Comparison of ENCODE assay signal across 10 mouse cellular contexts in the genomic region with DNA sequence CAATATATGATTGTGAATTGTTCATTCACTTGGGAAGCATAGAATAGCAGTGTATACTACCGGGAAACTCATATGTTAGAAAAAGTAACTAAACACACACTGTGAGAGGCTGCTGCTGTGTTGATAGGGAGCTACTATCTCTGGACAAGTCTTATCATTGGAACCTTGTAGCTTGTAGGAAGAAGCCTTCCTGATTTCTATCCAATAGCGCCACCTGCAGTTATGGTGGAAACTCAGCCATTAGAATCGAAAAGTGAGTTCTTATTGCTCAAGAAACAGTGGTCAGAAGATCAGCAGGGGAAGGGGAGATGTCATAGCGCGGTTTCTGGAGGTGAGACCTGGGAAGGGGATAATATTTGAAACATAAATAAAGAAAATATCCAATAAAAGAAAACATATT.
DNase-seq lines count a peak whose midpoint lies in the region; ATAC-seq lines count a peak whose summit lies in the region.
"Had no signal": no experiment of that assay in that cellular context is flagged by ENCODE, and none has a peak within 500 bp of the region (broad histone marks: within the 10 kb centered on the region; RNA-seq: fewer than 3 reads in every experiment).

No protein-coding gene starts in this region.

- no peaks in the 10 kb centered on the region for H3K4me1 ChIP-seq in neural tube, embryonic 15.5 days
- H3K4me1 ChIP-seq: liver, embryonic 15.5 days had no signal

- no peaks in the 10 kb centered on the region for H3K9me3 ChIP-seq in neural tube, embryonic 15.5 days (replicated peaks)
- H3K9me3 ChIP-seq: liver, embryonic 15.5 days had no signal

- no peak overlapping the region for H3K4me3 ChIP-seq in neural tube, embryonic 15.5 days (replicated peaks)
- H3K4me3 ChIP-seq: liver, embryonic 15.5 days had no signal

- WGBS in neural tube, embryonic 15.5 days: 54% methylated on average over 5 of the region's 5 CpGs

- intact Hi-C loops in left cerebral cortex, postnatal 4 days (cut with DNase I): no loop called here

- H3K4me2 ChIP-seq in neural tube, embryonic 15.5 days: no peak overlapping the region
- H3K4me2 ChIP-seq: liver, embryonic 15.5 days had no signal

- peak; percentile 7 for DNase-seq in adrenal gland, postnatal 14 days
- no peak for DNase-seq in adrenal gland, adult 18-20 months (ENCODE audit: low spot score in 2 of 2)
- DNase-seq in left cerebral cortex, adult 18-20 months (ENCODE audit: low spot score in 2 of 2): peak; percentile 39 to 61
- DNase-seq in left cerebral cortex, postnatal 4 days: no peak
- peak; percentile 8 for DNase-seq in embryo, embryonic 11.5 days (ENCODE audit: low read depth, low spot score)
- peak; percentile 37 for DNase-seq in retina, postnatal 1 day
- no peak for DNase-seq in lung, postnatal 25 days (ENCODE audit: low spot score)
- DNase-seq: thymus, postnatal 25 days had no signal

- no peak overlapping the region for H3K27ac ChIP-seq in neural tube, embryonic 15.5 days (replicated peaks)
- H3K27ac ChIP-seq: liver, embryonic 15.5 days had no signal

- H3K9ac ChIP-seq in neural tube, embryonic 15.5 days (replicated peaks): no peak overlapping the region
- H3K9ac ChIP-seq: liver, embryonic 15.5 days had no signal

- no peaks in the 10 kb centered on the region for H3K36me3 ChIP-seq in neural tube, embryonic 15.5 days
- H3K36me3 ChIP-seq: liver, embryonic 15.5 days had no signal

- no peak for ATAC-seq in neural tube, embryonic 15.5 days (ENCODE audit: low FRiP score)

- H3K27me3 ChIP-seq in neural tube, embryonic 15.5 days (replicated peaks): no peaks in the 10 kb centered on the region
- H3K27me3 ChIP-seq: liver, embryonic 15.5 days had no signal

Comparison
In these comparisons a context has a peak if more than half of its experiments do, and no peak if none do; other contexts are left out.
1. DNase-seq: peak in adrenal gland, postnatal 14 days (single experiment), left cerebral cortex, adult 18-20 months (2 of 2), embryo, embryonic 11.5 days (single experiment) and retina, postnatal 1 day (single experiment); none in adrenal gland, adult 18-20 months (0 of 2), left cerebral cortex, postnatal 4 days (single experiment) and lung, postnatal 25 days (single experiment).